Mouse (Mus musculus) skeletal muscle tissue, adult 2 months (tissue): Measurements from ENCODE around the gene Sim2.

Source experiments
- DNase-seq: peaks from one replicate; pipeline ENCODE4 v3.0.0-alpha.2; 2012; ENCODE audit warnings: low read depth, low spot score

Gene Sim2

DNA sequence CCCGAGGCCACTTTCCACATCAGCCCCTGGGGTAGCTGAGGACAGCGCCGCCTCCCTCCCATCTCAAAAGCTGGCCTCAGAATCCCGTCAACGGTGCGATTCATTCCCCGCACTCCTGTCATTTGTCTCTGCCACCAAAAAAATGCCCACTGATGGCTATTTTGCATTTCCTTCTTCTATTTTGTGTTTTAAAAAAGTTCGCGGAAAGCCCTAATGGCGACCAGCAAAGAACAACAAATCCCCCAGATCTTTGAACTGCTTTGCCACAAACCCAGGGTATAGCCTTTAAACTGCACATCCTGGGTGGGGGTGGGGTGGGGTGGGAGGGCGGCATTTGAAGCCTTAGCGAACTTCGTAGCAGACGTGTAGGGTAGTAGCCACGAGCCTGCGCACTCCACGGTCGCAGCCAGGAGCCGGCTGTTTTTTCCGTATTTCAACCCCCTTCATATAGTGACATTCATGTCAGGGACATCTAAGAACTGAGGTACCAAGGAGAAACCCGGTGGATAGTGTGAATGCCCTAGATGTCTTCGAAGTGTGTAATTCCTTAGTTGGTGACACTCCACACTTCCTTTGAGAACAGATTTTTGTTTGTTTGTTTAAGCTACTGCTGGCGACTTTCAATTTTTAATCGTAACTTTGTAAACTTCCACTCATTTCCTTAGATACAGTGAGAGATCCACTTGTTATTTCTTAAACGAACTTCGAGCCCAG lies 10.5 kb downstream of the Sim2 start:
- no peak for DNase-seq

DNA sequence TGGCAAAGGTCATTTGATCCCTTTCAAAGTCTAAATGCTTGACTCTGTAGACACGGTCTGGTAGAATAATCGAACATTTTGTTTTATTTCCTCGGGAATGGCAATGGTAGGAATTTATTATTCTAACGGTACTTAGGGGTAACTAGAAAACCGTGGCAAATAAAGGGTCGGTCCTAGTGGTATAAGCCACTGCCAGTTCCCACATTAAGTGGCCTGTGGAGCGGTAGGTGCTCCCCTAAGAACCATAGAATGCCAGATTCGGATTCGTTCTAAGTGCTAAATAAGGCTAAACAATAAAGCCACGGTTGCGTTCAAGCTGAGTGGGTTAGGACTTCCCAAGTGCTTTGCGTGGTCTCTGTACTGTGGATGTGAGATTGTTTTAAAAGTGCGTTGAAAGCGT lies 11.7 kb downstream of the Sim2 start:
- no peak for DNase-seq

DNA sequence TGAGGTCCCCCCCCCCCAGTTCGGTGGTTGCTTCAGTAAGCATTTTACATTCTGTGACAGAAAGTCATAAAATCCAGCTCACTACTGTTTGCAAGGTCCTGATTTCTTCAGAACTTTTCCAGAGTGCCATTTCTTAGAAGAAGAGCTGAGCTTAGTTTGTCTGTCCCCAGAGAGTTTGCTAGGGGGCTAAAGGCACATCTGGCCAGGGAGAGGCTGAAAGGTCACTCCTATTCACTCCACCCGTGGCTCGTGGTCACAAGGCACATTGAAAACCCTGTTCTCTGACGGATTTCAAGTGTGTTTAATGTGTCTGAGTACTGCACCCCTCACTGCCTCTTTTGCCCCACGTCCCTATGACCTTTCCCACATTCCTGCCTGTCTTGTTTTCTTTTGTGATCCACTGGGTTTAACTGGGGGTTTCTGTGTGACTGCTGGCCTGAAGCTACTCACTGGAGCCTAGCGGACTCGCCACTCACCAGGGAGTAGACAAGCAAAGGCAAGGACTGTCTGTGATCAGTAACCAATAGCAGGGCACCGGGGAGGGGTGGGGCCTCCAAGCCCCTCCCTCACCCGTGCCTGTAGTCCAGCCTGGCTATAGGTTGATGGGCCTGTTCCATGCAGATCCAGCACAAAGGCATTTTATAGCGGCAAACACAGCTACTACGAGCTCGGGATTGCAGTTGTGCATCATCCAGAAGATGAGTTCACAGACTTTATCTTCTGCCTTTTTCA lies 13.2 kb downstream of the Sim2 start:
- DNase-seq: no peak

DNA sequence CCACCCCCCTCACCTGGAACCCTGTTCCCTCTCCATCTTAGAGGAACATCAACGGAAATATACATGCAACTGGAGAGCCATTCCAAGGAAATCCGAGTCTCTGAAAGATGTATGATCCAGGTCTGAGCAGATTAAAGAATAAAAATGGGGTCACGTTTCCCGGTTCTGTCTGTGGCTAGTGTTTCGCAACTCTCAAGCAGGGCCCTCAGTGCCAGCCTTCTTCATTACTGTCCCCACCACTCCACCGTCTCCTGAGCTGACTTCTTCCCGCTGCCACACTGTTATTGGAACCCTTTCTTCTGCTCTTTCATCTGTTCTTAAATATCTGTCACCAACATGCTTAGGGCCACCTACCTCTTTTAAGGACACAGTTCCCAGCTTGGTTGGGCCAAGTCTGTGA lies 28.4 kb downstream of the Sim2 start:
- no peak for DNase-seq

DNA sequence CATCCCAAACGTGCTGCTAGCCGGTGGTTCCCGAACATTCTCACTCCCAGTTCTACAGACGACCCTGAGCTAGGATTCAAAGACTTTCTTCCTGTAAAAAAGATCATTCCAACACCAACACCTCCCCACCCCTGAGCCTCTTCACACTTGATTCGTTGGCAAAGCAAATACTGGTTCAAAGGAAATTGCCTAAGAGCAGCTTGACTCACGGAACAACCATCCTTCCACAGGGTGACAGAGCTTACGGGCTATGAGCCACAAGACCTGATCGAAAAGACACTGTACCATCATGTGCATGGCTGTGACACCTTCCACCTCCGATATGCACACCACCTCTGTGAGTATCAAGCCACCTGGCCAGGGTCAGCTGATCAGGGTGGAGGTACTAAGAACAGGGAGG lies 30.0 kb downstream of the Sim2 start:
- DNase-seq: no peak

DNA sequence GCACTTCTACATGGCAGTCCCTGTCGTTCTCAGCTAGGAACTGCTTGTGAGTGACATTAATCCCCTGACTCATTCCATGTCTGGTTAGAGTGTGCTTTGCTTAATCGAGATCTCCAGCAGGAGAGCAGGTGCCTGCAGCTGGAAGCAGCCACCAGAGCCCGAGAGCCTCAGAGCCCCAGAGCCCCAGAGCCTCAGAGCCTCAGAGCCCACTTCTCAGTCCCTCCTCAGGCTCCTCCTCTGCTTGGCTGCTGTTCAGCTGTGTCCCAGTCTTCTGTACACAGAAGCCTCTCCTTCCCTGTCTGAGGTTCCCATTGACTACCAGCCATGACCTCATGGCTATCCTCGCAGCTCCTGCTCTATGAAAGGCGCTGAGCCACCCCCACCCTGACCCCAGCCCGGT lies 32.6 kb downstream of the Sim2 start:
- DNase-seq: no peak

DNA sequence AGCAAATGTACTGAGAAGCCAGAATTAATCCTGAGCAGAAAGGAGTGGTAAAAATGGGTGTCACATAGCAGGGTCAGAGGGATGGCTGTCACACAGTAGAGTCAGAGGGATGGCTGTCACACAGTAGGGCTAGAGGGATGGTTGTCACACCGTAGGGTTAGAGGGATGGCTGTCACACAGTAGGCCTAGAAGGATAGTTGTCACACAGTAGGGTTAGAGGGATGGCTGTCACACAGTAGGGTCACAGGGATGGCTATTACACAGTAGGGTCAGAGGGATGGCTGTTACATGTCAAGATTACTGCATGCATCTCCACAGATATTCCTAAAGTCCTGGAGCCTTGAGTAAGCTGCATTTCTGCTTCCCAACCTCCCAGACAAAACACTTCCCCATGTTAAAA lies 33.7 kb downstream of the Sim2 start:
- no peak for DNase-seq

DNA sequence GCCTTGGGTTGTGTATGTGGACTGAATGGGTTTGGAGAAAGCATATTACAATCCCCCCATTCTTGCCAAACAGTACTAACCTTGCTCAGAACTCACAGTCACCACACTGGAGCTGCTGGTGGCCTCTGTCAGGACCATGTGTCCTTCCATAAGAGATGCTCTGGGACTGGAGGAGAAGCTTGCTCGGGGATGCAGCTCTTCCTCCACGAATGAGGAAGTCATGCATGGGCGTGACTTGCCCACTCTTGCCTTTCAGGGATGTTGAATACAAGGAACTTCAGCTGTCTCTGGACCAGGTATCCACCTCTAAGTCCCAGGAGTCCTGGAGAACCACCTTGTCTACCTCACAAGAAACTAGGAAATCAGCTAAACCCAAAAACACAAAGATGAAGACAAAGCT lies 37.6 kb downstream of the Sim2 start:
- no peak for DNase-seq

DNA sequence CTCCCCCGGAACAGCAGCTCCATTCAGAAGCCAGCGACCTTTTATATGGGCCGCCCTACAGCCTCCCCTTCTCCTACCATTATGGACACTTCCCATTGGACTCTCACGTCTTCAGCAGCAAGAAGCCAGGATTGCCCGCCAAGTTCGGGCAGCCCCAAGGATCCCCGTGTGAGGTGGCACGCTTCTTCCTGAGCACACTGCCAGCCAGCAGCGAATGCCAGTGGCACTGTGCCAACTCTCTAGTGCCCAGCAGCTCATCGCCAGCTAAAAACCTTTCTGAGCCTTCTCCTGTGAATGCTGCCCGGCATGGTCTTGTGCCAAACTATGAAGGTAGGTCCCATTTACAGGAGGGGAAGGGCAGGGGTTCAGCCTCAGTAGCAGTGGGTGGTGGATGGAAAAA lies 38.5 kb downstream of the Sim2 start:
- DNase-seq: peak; percentile 35

DNA sequence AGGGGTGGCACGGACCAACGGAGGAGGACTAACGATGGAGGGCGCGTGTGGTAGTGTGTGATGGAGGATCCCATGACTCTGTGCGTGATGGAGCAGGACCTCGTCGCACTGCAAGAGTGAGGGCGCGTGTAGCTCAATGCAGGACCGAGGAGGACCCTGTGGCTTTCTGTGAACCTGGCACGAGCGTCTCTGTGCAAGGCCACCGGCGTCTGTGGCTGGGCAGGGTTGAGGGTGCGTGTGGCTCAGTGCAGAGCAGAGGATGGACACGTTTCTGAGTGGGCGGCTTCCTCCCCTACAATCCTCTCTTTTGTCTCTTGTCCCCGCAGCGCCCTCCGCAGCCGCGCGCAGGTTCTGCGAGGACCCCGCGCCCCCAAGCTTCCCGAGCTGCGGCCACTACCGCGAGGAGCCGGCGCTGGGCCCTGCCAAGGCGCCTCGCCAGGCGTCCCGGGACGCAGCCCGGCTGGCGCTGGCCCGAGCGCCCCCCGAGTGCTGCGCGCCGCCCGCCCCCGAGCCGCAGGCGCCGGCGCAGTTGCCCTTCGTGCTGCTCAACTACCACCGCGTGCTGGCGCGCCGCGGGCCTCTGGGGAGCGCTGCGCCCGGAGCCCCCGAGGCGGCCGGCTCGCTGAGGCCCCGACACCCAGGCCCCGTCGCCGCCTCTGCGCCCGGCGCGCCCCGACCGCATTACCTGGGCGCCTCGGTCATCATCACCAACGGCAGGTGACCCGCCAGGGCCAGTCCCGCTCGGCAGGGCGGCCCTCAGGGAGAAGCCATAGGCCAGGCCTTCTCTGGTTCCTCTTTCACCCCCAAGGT lies 40.6 kb downstream of the Sim2 start:
- DNase-seq: no peak

DNA sequence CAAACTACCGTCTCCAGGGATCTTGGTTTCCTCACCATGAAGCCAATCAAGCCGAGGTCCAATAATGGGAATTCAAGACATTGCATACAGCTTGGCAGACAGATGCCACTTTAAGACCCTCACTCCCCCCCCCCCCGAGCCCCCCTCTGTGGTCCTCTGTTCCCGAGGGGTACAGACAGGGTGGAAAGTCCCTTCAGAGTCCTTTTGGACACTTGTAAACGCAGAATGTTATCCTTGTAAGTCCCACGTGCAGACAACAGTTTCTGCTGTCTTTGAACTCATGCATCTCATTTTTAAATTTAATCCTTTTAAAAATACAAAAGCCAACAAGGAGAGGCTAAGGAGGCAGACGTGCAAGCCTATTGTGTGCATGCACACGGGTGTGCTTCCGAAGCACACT lies 41.5 kb downstream of the Sim2 start:
- DNase-seq: no peak

DNA sequence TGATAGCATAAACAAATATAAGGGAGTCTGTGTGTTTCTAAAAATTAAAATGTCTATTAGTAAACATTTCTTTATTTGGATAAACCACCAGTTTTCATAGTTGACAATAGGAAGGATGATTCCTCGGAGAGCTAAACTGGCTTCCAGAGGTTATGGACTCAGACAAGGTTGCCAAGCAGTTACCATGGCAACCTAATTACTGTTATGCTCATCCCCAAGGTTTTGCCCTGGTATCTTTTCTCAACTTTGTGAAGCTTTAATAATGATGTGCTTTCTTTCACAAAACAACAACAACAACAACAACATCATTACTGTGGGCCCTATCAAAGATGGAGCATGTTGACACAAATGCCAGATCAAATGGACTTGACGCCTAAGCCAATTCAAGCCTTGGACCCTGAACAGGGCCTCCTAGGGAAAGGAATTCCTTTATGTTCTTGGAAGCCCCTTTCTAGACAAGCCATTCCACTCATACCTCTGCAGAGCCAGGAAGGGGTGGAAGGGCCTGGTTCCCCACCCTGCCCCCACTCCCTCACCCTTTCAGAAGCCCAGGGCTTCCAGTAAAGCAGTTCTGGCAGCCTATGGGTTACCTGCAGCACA lies 43.6 kb downstream of the Sim2 start:
- DNase-seq: no peak

DNA sequence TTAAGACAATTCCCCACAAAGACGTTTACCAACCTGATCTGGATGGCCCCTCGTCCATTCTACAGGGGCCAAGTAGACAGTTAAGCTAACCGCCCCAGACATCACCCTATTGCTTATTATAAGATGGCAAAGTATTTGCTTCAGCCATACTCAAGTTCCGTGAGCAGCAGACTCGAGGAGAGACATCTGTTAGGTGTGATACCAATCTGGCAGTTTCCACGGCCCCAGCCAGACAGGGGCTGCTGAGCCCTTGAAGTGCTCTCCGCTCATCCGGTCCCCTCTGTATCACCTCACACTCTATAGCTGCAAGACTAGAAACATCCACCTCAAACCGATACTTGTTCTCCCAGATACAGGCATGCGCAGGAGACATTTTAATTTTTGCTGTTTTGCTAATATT lies 49.5 kb downstream of the Sim2 start:
- no peak for DNase-seq

DNA sequence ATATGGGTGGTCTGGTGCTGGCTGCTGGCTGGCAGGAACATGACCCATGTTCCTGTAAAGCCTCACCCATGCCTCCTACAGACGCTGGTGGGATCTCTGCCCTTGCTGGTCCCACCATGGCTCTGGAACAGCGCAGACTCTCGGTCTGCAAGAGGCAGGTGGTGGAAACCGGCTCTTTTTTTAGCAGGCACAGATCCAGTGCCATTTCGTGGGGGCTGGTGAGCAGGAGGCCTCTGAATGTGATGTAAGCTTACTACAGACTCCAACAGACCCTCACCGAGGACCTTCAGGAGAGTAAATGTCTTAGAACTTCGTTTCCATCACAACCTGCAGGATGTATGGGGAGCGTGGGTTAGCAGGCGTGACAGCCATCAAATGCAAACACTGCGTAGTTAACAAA lies 56.0 kb downstream of the Sim2 start:
- DNase-seq: no peak

DNA sequence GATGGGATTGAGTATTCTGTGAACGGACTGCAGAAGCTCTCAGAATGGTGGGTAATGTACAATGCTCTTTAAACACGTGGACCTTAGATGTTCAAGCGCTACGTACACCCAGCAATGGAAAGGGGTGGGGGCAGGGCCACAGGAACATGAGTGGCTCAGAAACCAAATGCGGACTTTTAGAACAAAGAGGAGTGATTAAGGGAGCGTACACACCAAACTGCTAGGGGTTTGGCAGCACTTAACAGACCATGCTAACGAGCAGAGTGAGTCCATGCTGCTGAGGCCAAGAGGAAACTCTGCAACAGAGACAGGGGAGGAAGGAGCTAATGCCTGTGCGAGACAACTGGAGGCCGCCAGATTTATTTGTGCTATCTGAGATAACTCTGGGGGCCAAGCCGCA lies 58.6 kb downstream of the Sim2 start:
- DNase-seq: no peak

DNA sequence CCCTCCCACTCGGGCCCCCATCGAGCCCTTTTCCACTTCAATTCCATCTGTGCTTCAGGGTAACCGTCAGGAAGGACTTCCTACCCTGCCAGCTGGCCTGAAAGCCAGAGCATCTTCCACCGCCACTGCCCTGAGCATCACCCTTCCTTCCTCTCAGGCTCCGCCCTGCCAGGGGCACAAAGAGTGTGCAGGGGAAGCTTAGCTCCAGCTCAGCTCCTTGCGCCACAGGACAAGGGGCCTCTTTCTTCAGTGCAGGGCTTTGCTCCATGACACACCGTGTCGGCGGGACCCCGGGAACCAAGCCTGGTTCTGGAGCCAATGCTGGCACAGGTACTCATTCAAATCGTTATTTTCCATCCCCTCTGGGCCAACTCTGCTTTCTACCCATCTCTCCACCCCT lies 63.4 kb downstream of the Sim2 start:
- DNase-seq: no peak

DNA sequence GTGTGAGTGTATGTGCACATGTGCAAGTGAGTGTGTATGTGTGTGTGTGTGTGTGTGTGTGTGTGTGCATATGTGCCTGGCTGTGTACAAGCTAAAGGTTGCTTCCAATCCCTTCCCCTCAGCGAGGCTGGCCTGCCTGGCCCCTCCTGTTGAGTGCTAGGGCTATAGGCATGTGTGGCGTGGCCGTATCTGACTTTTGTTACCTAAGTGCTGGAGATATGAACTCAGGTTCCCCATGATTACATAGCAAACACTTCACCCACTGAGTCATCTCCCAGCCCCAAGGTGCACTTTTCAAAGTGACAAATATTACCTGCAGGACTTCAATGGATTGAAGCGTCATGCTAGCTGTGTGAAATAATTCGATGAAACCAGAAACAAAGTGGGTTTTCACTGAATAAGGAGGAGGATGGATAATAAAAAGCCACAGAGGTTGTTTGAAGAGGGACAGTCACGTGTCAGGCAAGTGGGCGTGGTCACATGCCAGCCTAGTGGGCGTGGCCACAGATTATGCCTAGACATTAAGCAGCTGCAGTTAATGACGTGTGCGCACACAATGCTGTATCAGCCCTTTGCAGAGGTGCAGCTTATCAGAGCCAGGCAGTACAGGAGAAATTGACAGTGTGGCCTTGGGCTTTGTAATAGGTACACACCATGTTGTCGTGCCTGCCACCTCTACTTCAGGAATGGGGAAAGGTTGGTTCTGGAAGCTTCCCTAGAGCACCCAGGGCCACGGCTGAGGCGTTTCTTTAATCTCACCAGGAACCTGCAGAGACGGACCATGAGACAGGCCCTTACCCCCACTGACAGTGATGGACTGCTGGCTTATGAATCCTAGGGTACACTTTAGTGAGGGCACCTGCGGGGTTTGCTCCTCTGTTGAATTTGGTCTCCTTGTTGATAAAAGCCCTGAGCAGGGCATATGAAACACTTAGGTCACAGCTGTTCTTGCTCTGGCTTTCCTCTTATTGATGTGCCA lies 65.7 kb downstream of the Sim2 start:
- no peak for DNase-seq

DNA sequence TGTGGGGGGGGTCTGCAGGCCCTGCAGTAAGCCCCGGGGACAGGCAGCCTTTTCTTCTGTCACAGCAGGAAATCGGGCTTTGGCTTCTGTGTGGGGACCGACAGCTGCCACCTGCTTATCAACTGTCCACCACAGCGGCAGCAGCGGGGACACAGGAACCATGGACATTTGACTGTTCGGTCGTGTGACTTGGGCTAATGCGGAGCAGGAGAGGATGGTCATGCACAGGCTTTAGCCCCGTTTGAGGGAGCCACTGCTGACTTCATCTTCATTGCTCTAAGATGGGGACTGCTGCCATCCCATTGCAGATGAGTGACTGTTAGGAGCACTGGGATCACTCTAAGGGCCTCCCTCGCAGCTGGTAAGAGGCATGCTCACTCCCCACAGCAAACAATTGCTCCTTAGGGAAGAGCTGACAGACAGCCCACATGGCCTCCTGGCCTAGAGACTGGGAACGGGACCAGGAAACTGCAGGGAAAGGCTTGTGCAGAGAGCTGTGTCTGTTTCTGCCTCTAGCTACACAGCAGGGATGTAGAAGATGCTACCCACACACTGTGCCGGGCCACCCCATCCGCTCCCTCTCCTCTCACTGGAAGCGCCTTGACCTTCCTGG lies 70.4 kb downstream of the Sim2 start:
- peak; percentile 8 for DNase-seq

DNA sequence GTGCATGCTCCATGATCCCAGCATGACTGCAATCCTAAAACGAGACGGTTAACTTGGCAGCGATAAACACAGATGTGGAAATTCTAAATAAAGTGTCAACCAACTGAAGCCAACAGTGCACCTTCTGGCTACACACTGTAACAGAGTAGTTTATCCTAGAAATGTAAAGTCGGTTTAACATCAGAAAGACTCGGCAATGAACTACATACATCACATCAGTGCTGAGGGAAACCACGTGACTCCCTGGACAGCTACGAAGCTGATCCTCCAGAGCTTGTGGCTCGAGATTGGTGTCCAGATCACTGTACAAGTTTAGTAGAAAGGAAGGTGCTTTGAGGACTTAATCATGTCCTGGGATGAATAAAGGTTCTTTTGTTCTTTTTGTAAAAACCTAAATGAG lies 73.1 kb downstream of the Sim2 start:
- DNase-seq: no peak

DNA sequence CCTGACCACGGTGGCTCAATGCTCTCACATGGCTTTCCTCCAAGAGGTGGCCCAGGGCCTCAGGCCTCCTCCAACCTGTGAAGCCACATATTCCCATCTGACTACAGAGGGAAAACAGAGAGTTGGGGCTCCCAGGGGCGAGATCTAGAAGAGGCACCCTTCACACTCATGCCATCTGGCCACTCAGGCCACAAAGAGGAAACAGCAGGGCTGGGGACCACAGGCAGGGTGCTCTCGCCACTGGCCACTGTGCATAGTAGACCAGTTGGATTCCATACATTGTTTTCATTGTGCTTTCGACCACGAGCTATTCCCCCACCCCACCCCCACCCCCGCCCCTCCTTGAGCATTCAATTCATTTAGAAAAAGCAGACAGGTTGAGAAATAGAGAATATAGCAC lies 77.3 kb downstream of the Sim2 start:
- DNase-seq: no peak

DNA sequence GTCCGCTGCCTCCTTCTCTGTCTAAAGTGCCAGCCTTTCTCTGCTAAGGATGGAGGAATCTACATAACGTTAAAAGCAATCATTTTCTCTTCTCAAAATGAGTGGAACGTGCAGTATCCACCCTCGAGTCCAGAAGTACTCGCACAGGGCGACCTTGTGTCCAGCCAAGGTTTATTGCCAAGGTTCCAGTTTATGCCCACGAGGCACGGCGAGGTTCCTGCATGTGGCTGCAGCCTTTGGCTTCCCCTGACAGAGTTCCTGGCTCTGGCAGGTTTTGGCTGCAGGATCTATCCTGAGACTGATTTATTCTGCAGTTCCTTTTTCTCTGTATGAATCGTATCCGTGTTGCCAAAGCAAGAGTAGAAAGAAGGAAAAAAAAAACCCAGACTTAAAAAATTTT lies 78.3 kb downstream of the Sim2 start:
- peak; percentile 17 for DNase-seq
